Mouse (Mus musculus) left cerebral cortex, adult 8-10 months (tissue): ENCODE results near the gene Csrnp1. TPM values are rescaled to one million over a fixed set of nuclear protein-coding genes. Genes with fewer than 3 reads are reported as not detected.
A peak's percentile ranks its signal among the peaks of the same experiment; 100 is the strongest.
"Not testable (repeated sequence)": the region's sequence is repeated elsewhere in the genome, so short reads cannot be mapped to it uniquely, and the experiment has no call there.

Source experiments
- DNase-seq, 2 experiments: peaks; one replicate each; pipeline ENCODE4 v3.0.0; 2022; ENCODE audit warnings: low spot score in 2 of 2
- total RNA-seq, 4 experiments: library from RNA; stranded (reverse); gene quantifications; 2 replicates each; pipeline ENCODE4 v1.2.4; 2022

The Csrnp1 gene
- 10 to 100 TPM; 13.4 to 25.5 (median 14.7) TPM for total RNA-seq

- DNase-seq: no peak
Measured at GRCm38 (mm10) chr9:119984536-119985011, at the start of gene Csrnp1. Csrnp1 (minus strand) TSS chr9:119984658.

- no peak for DNase-seq
Measured at GRCm38 (mm10) chr9:120032710-120033109, 48.3 kb upstream of the Csrnp1 start.

DNA sequence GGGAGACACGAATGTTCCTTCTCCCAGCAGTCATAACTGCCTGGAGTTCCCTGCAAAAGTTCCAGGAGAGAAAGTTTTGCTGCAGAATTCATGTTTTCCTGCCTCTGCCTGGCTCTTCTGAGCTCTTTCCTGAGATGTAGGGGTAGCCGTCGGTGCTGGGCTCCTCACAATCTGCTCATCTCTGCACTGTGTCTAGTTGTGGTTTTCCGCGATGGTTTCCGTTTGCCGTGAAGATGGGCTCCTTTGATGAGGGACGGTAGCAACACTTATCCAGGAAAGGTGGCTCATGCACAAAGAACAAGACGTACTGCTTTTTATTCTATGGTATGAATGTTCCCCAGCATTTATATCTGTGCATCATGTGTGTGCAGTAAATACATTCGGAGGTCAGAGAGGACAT is 46.0 kb upstream of the Csrnp1 start:
- no peak for DNase-seq

- DNase-seq: no peak
Measured at GRCm38 (mm10) chr9:120029880-120030279, 45.4 kb upstream of the Csrnp1 start.

DNA sequence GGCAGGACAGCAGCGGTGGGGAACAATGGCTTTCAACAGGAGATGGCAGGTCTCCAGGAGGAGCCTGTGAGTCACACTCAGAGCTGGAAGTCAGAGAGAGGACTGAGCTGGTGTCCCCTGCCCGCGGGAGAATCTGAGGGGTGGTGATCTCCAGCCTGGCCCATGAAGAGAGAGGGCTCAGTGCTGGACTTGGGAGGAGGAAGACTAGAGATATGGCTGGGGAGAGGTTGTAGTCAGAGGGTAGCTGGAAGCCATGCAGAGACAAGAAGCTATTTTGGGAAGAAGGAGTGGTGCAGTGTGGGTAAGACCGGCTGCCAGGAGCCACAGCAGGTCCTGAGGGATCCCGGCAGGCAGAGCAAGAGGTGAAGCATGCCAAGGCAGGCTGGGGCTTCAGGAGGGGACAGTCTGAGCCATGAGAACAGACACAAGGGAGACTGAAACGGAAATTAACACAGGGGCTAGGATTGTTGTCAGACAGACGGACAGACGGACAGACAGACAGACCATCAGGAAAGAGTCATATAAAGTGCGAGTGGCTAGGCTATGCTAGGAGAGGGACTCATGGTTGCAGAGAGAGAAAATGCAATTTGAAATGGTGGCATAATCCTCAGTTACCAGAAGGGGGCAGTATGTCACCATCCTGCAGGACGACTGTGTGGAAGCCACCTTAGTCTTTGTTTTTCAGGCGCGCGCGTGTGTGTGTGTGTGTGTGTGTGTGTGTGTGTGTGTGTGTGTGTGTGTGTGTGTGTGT is 43.1 kb upstream of the Csrnp1 start:
- no peak for DNase-seq

- DNase-seq: no peak
Measured at GRCm38 (mm10) chr9:120024625-120025024, 40.2 kb upstream of the Csrnp1 start.

GRCm38 (mm10) chr9:120024171-120024570 is 39.7 kb upstream of the Csrnp1 start:
- no peak for DNase-seq

GRCm38 (mm10) chr9:120023086-120023811 is 38.8 kb upstream of the Csrnp1 start, which contains the start of gene Xirp1:
Xirp1 (minus strand) TSS chr9:120023598.
- DNase-seq: no peak

DNA sequence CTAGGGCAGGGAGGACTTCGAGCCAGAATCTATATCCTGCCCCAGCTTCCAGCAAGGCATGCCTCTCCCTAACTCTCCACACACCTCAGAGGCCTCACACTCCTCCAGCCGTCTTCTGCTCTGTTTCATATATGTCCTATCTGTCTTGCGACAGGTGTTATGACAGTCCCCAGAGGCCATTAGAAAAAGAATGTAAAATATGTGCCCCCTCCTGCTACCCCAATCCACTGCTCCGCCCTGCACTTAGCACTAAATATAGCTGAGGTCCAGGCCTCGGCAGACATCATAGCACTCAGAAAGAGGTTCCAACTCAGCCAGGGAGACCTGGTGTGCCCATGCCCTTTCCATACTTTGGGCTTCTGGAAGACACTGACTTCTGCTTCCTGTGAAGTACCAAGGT is 36.7 kb upstream of the Csrnp1 start:
- no peak for DNase-seq

- DNase-seq: peak in 1 of 2 experiments; percentile 67
Measured at GRCm38 (mm10) chr9:120020285-120020890, 35.9 kb upstream of the Csrnp1 start.

DNA sequence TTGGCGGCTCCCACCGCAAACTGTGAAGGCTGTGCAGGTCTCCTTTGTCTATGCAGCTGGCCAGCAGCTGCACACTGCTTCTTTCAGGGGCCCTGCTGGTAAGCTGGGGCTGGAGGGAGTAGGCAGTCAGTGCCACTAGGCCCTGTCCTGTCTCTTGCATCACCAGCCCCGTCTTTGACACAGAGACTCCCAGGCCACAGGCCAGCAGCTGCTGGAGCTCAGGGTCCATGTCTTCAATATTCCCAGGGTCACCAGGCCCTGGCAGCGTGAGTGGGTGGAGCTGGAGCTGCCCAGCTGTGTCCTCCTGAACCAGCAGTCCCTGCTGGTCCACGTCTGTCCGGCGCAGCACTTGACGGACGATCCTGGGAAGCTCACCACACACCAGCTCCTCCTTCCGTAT is 32.5 kb upstream of the Csrnp1 start:
- no peak for DNase-seq

DNA sequence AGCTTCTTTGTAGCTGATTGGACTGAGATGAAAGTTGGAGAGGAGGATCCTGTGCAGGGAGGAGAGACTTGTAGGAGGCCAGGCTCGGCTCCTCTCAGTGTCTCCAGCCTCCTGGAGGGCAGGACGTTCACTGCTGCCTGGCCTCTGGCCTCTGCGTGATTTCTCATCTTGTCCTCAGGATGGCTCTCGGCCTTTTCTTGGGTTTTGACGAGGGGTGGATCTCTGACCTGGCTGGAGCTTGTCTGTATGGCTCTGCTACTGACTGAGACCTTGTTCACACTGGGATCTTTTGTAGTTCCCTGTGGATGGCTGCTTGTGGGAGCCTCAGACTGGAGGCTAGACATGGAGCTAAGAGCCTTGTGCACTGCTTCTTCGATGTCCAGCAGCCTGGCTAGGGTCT is 30.4 kb upstream of the Csrnp1 start:
- no peak for DNase-seq

GRCm38 (mm10) chr9:120013251-120013820 is 28.9 kb upstream of the Csrnp1 start:
- DNase-seq: no peak

GRCm38 (mm10) chr9:120012781-120013180 is 28.3 kb upstream of the Csrnp1 start:
- no peak for DNase-seq

GRCm38 (mm10) chr9:120012161-120012560 is 27.7 kb upstream of the Csrnp1 start:
- not testable (repeated sequence) for DNase-seq

DNA sequence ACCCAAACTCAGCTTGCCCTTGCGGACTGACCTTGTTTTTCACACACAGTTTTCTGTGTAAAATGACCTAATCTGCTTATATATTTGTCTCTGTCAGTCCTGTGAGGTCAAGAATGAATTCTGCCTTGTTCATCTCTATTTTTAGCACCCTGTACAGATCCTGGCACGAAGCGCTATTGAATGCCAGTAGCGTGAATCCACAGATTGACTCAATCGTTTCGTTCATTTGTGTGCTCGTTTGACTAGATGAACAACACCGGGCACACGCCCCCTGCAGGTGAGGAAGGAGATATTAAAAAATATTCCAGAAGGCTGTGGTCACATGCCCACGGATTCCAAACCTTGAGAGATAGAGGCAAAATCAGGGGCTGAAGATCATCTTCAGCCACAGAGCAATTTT is 27.1 kb upstream of the Csrnp1 start:
- peak in 1 of 2 experiments; percentile 71 for DNase-seq

DNA sequence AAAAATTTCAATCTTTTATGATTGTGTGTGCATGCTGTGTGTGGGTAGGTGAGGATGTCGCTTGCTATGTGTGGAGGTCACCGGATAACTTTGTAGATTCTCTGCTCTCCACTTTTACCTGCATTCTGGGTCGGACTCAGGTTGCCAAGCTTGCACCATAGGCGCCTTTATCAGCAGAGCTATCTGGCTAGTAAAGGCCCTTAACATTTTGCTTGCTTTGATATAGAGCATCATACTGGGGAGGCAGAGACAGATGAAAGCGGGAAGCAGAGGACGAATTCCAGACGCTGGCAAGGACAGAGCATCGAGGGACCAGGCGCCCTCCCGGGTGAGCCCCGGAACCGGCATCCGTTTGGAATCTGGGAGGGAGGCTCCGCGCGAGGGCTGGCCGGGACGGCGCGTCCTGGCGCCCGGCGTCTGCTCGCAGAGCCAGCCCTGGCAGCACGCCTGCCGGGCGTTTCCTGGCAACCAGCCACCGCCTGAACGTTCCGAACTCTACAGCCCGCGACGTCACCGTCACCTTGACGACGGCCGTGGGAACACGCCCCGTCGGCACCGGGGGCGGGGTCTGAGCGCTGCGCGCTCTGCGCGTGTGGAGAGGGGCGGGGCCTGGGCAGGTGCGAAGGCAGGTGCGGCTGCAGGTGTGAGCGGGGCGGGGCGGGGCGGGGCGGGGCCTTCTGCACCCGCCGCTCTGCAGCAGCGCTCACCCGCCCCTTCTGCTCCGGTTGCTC is 26.5 kb upstream of the Csrnp1 start:
- DNase-seq: peak; percentile 96 to 97

GRCm38 (mm10) chr9:120009871-120010270 is 25.4 kb upstream of the Csrnp1 start:
- DNase-seq: no peak

DNA sequence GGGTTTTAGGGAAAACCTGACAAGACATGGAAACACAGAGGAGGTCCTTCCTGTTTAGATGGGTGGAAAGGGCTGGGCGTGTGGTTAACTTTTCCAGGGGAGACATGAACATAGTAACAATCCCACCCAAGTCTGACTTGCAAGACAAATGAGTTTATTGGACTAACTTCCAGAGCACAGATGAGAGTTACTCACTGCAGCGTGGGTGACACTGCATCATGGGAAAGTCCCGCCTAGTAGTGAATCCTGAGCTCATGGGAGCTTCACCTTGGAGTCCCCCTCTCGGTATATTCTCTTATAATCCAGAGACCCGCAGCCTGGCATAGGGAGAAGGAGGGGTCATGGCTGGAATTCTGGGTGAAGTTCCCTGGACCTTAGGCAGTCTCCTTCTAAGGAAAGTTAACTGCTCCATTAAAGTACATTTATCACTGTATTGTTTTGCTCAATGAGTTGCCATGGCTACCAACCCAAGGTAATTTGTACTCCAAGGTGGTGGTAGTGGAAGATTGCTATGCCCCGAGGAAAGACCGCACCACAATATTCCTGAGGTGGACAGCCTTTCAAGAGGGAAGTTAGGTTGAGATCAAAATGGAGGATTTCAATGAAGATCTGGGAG is 24.9 kb upstream of the Csrnp1 start:
- DNase-seq: no peak

GRCm38 (mm10) chr9:120007833-120008232 is 23.4 kb upstream of the Csrnp1 start:
- DNase-seq: no peak

DNA sequence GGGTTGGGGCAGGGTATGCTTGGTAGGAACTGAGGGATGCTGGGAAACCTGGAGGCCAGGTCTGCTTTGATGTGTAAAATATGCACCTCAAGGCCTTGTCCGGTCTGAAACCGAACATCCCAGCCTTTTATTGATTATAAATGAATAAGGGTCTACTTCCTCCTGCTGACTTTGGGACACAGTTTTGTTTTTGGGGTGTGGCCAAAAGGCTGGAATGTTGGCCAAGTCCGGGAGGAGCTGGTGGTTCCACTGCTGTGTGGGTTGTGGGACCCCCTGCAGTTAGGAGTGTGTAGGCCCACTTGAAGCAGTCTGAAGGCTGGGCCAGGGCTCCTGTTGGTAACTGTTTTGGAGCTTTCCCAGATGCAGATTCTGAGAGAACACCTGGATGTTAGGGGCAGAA is 21.5 kb upstream of the Csrnp1 start:
- DNase-seq: no peak
